Mouse (Mus musculus) v-Abl transformed pro-B cells (cell line): ENCODE results near the gene Tesc.

Experiments
- in situ Hi-C, 2 experiments: fragments of 400-800 bp; cut with MboI; formaldehyde crosslinking; loops; one replicate each; pipeline ENCODE4 v1.15.1; 2025; ENCODE audit not compliant: unreplicated experiment in 2 of 2

Tesc gene

GRCm38 (mm10) chr5:118036888-118037797 lies 9.6 kb downstream of the Tesc start:
- in situ Hi-C loops, result no loop called here

GRCm38 (mm10) chr5:118037798-118038484 lies 10.4 kb downstream of the Tesc start:
- in situ Hi-C loops, result no loop called here

- in situ Hi-C loops, result no loop called here
Measured at GRCm38 (mm10) chr5:118039241-118039668, 11.7 kb downstream of the Tesc start.

- in situ Hi-C loops, result no loop called here
Measured at GRCm38 (mm10) chr5:118042599-118042998, 15.1 kb downstream of the Tesc start.

GRCm38 (mm10) chr5:118043761-118044160 lies 16.2 kb downstream of the Tesc start:
- in situ Hi-C loops, result no loop called here

GRCm38 (mm10) chr5:118044907-118045306 lies 17.4 kb downstream of the Tesc start:
- in situ Hi-C loops, result no loop called here

GRCm38 (mm10) chr5:118045385-118045784 lies 17.8 kb downstream of the Tesc start:
- in situ Hi-C loops, result no loop called here

GRCm38 (mm10) chr5:118047091-118047757 lies 19.7 kb downstream of the Tesc start:
- in situ Hi-C loops, result no loop called here

GRCm38 (mm10) chr5:118048412-118048811 lies 20.9 kb downstream of the Tesc start:
- in situ Hi-C loops, result no loop called here

GRCm38 (mm10) chr5:118048928-118049327 lies 21.4 kb downstream of the Tesc start:
- in situ Hi-C loops, result no loop called here

GRCm38 (mm10) chr5:118050743-118051142 lies 23.2 kb downstream of the Tesc start:
- in situ Hi-C loops, result no loop called here

GRCm38 (mm10) chr5:118051981-118052662 lies 24.6 kb downstream of the Tesc start:
- in situ Hi-C loops, result no loop called here

- in situ Hi-C loops, result no loop called here
Measured at GRCm38 (mm10) chr5:118053205-118053604, 25.7 kb downstream of the Tesc start.

GRCm38 (mm10) chr5:118057508-118058111 lies 30.1 kb downstream of the Tesc start:
- in situ Hi-C loops, result no loop called here

GRCm38 (mm10) chr5:118058858-118059257 lies 31.3 kb downstream of the Tesc start:
- in situ Hi-C loops, result no loop called here

- in situ Hi-C loops, result no loop called here
Measured at GRCm38 (mm10) chr5:118059646-118060045, 32.1 kb downstream of the Tesc start.

GRCm38 (mm10) chr5:118061391-118061790 lies 33.8 kb downstream of the Tesc start:
- in situ Hi-C loops, result no loop called here

GRCm38 (mm10) chr5:118063181-118063621 lies 35.7 kb downstream of the Tesc start:
- in situ Hi-C loops, result no loop called here

- in situ Hi-C loops, result no loop called here
Measured at GRCm38 (mm10) chr5:118064284-118064901, 36.9 kb downstream of the Tesc start.
